Mouse (Mus musculus): ENCODE results near the gene Nf1.

- TF ChIP-seq CTCF (IDR thresholded peaks at IDR 0.05; ENCODE audit: low read depth, low read length) = no peak
- TF ChIP-seq GATA1 (IDR thresholded peaks at IDR 0.05; ENCODE audit: borderline replicate concordance, low read length) = no peak
- no peak for TF ChIP-seq TAL1 (conservative IDR thresholded peaks at IDR 0.05; ENCODE audit: low read depth, low read length)
Measured at GRCm38 (mm10) chr11:79291651-79292050, 47.8 kb upstream of the Nf1 start.

All from G1E (cell line).